Mouse (Mus musculus): ENCODE results near the gene B020004J07Rik. TPM values are rescaled to one million over a fixed set of nuclear protein-coding genes. Genes with fewer than 3 reads are reported as not detected.
"Not testable (repeated sequence)": the region's sequence is repeated elsewhere in the genome, so short reads cannot be mapped to it uniquely, and the experiment has no call there.

B020004J07Rik gene
- not detected in 2 replicates for polyA plus RNA-seq (2016; fragmentation: Nextera tagmentation; extraction: Ambion mirVana)

- not testable (repeated sequence) for H3K9me3 ChIP-seq; H3K4me1 ChIP-seq; H3K4me3 ChIP-seq; H3K36me3 ChIP-seq; DNase-seq (ENCODE audit: low spot score); H3K27ac ChIP-seq; H3K27me3 ChIP-seq (ENCODE audit: insufficient read depth, poor library complexity, severe bottlenecking)
- WGBS, result 86% methylated on average over 4 of the region's 4 CpGs
These were observed at the start of gene B020004J07Rik for GRCm38 (mm10) chr4:101843923-101844322. B020004J07Rik (minus strand) TSS chr4:101844023.

GRCm38 (mm10) chr4:101889377-101889776, 45.6 kb upstream of the B020004J07Rik start:
- Histone ChIP-seq H3K27me3 (ENCODE audit: insufficient read depth, poor library complexity, severe bottlenecking) (no peaks in the 10 kb centered on the region), H3K27ac (no peak overlapping the region), H3K4me1 (no peaks in the 10 kb centered on the region), H3K36me3 (no peaks in the 10 kb centered on the region), H3K4me3 (no peak overlapping the region), H3K9me3 (peaks cover 5% of the 10 kb centered on the region)
- DNase-seq (ENCODE audit: low spot score), result no peak

GRCm38 (mm10) chr4:101883641-101884040, 39.8 kb upstream of the B020004J07Rik start:
- H3K4me3 ChIP-seq, result no peak overlapping the region
- H3K4me1 ChIP-seq, result no peaks in the 10 kb centered on the region
- no peak for DNase-seq (ENCODE audit: low spot score)
- no peaks in the 10 kb centered on the region for H3K36me3 ChIP-seq
- WGBS, result 25% methylated on average over 3 of the region's 3 CpGs
- H3K27me3 ChIP-seq (ENCODE audit: insufficient read depth, poor library complexity, severe bottlenecking), result no peaks in the 10 kb centered on the region
- no peak overlapping the region for H3K27ac ChIP-seq
- H3K9me3 ChIP-seq, result 0 out of 2 replicates have a peak, but pooled peaks cover 2% of the 10 kb centered on the region

GRCm38 (mm10) chr4:101875687-101876086, 31.9 kb upstream of the B020004J07Rik start:
- H3K36me3 ChIP-seq; H3K9me3 ChIP-seq; DNase-seq (ENCODE audit: low spot score); H3K4me3 ChIP-seq; H3K27ac ChIP-seq; H3K27me3 ChIP-seq (ENCODE audit: insufficient read depth, poor library complexity, severe bottlenecking); H3K4me1 ChIP-seq: not testable (repeated sequence)
- WGBS, result 80% methylated on average over 15 of the region's 15 CpGs

GRCm38 (mm10) chr4:101872031-101872430, 28.2 kb upstream of the B020004J07Rik start:
- H3K36me3 ChIP-seq; H3K27ac ChIP-seq; H3K9me3 ChIP-seq; DNase-seq (ENCODE audit: low spot score); H3K27me3 ChIP-seq (ENCODE audit: insufficient read depth, poor library complexity, severe bottlenecking); H3K4me3 ChIP-seq; H3K4me1 ChIP-seq: not testable (repeated sequence)
- 60% methylated on average over 2 of the region's 2 CpGs for WGBS

- no peaks in the 10 kb centered on the region for H3K36me3 ChIP-seq
- H3K4me3 ChIP-seq, result no peak overlapping the region
- H3K27ac ChIP-seq, result no peak overlapping the region
- WGBS, result 86% methylated on average over 6 of the region's 6 CpGs
- DNase-seq (ENCODE audit: low spot score), result no peak
- H3K9me3 ChIP-seq, result no peaks in the 10 kb centered on the region
- no peaks in the 10 kb centered on the region for H3K27me3 ChIP-seq (ENCODE audit: insufficient read depth, poor library complexity, severe bottlenecking)
- no peaks in the 10 kb centered on the region for H3K4me1 ChIP-seq
These were observed 18.5 kb upstream of the B020004J07Rik start for GRCm38 (mm10) chr4:101862289-101862688.

- DNase-seq (ENCODE audit: low spot score), result no peak
- no peaks in the 10 kb centered on the region for H3K4me1 ChIP-seq
- H3K4me3 ChIP-seq, result no peak overlapping the region
- no peaks in the 10 kb centered on the region for H3K27me3 ChIP-seq (ENCODE audit: insufficient read depth, poor library complexity, severe bottlenecking)
- H3K27ac ChIP-seq, result no peak overlapping the region
- WGBS, result 48% methylated on average over 6 of the region's 6 CpGs
- no peaks in the 10 kb centered on the region for H3K9me3 ChIP-seq
- no peaks in the 10 kb centered on the region for H3K36me3 ChIP-seq
These were observed 17.1 kb upstream of the B020004J07Rik start for GRCm38 (mm10) chr4:101860873-101861272.

GRCm38 (mm10) chr4:101850908-101851307, 7.1 kb upstream of the B020004J07Rik start:
- 61% methylated on average over 2 of the region's 2 CpGs for WGBS
- no peaks in the 10 kb centered on the region for H3K36me3 ChIP-seq

More at GRCm38 (mm10) chr4:101850908-101851307, 7.1 kb upstream of the B020004J07Rik start:
- H3K4me1 ChIP-seq, result no peaks in the 10 kb centered on the region
- peaks cover 6% of the 10 kb centered on the region; the same call in 1 of the 2 replicates for H3K9me3 ChIP-seq
- H3K27me3 ChIP-seq (ENCODE audit: insufficient read depth, poor library complexity, severe bottlenecking), result no peaks in the 10 kb centered on the region
- H3K27ac ChIP-seq, result no peak overlapping the region
- no peak overlapping the region for H3K4me3 ChIP-seq
- no peak for DNase-seq (ENCODE audit: low spot score)

Other genes with a start within 250 kb of the B020004J07Rik start
- gene Leprot, start 196.3 kb downstream of the B020004J07Rik start, polyA plus RNA-seq (2016; fragmentation: Nextera tagmentation; extraction: Ambion mirVana), result 75.2 and 75.9 TPM in 2 replicates
- gene Lepr, start 126.6 kb downstream of the B020004J07Rik start, polyA plus RNA-seq (2016; fragmentation: Nextera tagmentation; extraction: Ambion mirVana), result 0.33 and 0.90 TPM in 2 replicates
- not detected in 2 replicates for gene C130073F10Rik, start 49.8 kb upstream of the B020004J07Rik start, polyA plus RNA-seq (2016; fragmentation: Nextera tagmentation; extraction: Ambion mirVana)
- not detected in 2 replicates for gene Gm12800, start 65.1 kb upstream of the B020004J07Rik start, polyA plus RNA-seq (2016; fragmentation: Nextera tagmentation; extraction: Ambion mirVana)
- gene Gm12794, start 96.4 kb upstream of the B020004J07Rik start, polyA plus RNA-seq (2016; fragmentation: Nextera tagmentation; extraction: Ambion mirVana), result not detected in 2 replicates
- gene Gm12790, start 137.0 kb upstream of the B020004J07Rik start, polyA plus RNA-seq (2016; fragmentation: Nextera tagmentation; extraction: Ambion mirVana), result not detected in 2 replicates
- not detected in 2 replicates for gene Gm12789, start 142.6 kb upstream of the B020004J07Rik start, polyA plus RNA-seq (2016; fragmentation: Nextera tagmentation; extraction: Ambion mirVana)
- gene Pde4b, start 243.5 kb upstream of the B020004J07Rik start, polyA plus RNA-seq (2016; fragmentation: Nextera tagmentation; extraction: Ambion mirVana), result 13.9 and 20.3 TPM in 2 replicates